Mouse (Mus musculus) heart, embryonic 14.5 days (tissue): ENCODE data around the gene Adam1b. TPM values are rescaled to one million over a fixed set of nuclear protein-coding genes. Genes with fewer than 3 reads are reported as not detected.

Experiments used
- ATAC-seq: fragments of 200-750 bp; cut with Nextera tagmentation; 2 replicates; pipeline ENCODE4 v1.8.0; 2017; ENCODE audit warnings: low read depth, moderate TSS enrichment; ENCODE audit not compliant: insufficient number of reproducible peaks, insufficient read depth, low FRiP score
- H3K27ac ChIP-seq, 2 experiments: fragments of 200-500 bp in 1 of 2; fragments of 300-500 bp in 1 of 2; sonication (generic) in 1 of 2; replicated peaks in 1 of 2; 2 replicates each; pipeline ENCODE4 v1.5.1; 2012 to 2014; ENCODE audit warnings: low read depth in 2 of 2, low read length in 2 of 2, control low read depth in 1 of 2, mild to moderate bottlenecking in 1 of 2, mixed read lengths in 1 of 2; ENCODE audit not compliant: control insufficient read depth in 1 of 2, insufficient read depth in 1 of 2
- H3K27me3 ChIP-seq: fragments of 300-500 bp; sonication (generic); 2 replicates; pipeline ENCODE4 v1.6.1; 2014; ENCODE audit warnings: mild to moderate bottlenecking, low read length, control low read depth; ENCODE audit not compliant: control insufficient read depth, insufficient read depth
- H3K36me3 ChIP-seq: fragments of 300-500 bp; sonication (generic); 2 replicates; pipeline ENCODE4 v1.6.1; 2014; ENCODE audit warnings: mild to moderate bottlenecking, control low read depth, low read length, mixed read lengths; ENCODE audit not compliant: control insufficient read depth, insufficient read depth
- H3K4me1 ChIP-seq, 2 experiments: fragments of 200-500 bp in 1 of 2; fragments of 300-500 bp in 1 of 2; sonication (generic) in 1 of 2; 2 replicates each; pipeline ENCODE4 v1.6.1; 2012 to 2014; ENCODE audit warnings: low read length in 2 of 2, control low read depth in 1 of 2, mixed read lengths in 1 of 2; ENCODE audit not compliant: control insufficient read depth in 2 of 2, insufficient read depth in 2 of 2
- H3K4me2 ChIP-seq: fragments of 300-500 bp; sonication (generic); 2 replicates; pipeline ENCODE4 v1.6.1; 2014; ENCODE audit warnings: mild to moderate bottlenecking, low read length
- H3K4me3 ChIP-seq, 2 experiments: fragments of 200-500 bp in 1 of 2; fragments of 300-500 bp in 1 of 2; sonication (generic) in 1 of 2; 2 replicates each; pipeline ENCODE4 v1.5.1; 2012 to 2014; ENCODE audit warnings: low read length in 2 of 2, mild to moderate bottlenecking in 2 of 2, control low read depth in 1 of 2, low read depth in 1 of 2, moderate library complexity in 1 of 2; ENCODE audit not compliant: control insufficient read depth in 1 of 2, insufficient read depth in 1 of 2
- H3K9ac ChIP-seq: fragments of 300-500 bp; sonication (generic); 2 replicates; pipeline ENCODE4 v1.6.1; 2014; ENCODE audit warnings: mild to moderate bottlenecking, low read length
- H3K9me3 ChIP-seq: fragments of 300-500 bp; sonication (generic); 2 replicates; pipeline ENCODE4 v1.6.1; 2016; ENCODE audit warnings: low read length, control low read depth; ENCODE audit not compliant: control insufficient read depth
- WGBS: fragments of 180-500 bp; shearing (Covaris S2); extraction: QIAGEN DNeasy Blood & Tissue Kit; methylation state at CpG from one replicate; pipeline ENCODE4 v1.1.7; 2014; 5-methylcytosine and 5-hydroxymethylcytosine counted together
- polyA plus RNA-seq: library from polyadenylated mRNA; unstranded; fragments of >200 nt; fragmentation: Nextera tagmentation; extraction: Ambion mirVana; gene quantifications from 2 replicates; pipeline ENCODE4 v1.2.1, GENCODE M21; 2014

Adam1b gene
- polyA plus RNA-seq, 1 experiment from 2014 or later: 0.18 TPM

DNA sequence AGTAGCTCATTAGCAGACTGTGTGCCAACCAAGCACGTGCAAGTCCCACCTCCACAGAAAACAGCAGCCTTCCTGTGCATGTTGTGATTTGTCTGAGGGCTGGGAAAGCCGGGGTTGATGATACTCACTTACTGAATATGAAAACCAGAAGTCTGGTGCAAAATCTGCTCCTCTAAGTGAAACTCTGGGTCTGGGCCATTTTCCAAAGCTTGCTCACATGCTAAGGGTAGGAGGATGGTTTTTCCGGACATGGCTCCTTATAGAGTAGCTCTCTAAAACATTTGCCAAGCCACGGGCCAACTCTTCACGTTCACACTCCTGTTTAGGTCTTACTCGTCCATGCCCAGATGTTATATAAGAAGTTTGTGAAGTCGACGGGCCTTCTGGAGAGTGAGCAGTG, 9.9 kb downstream of the Adam1b start:
- 67% methylated on average over 8 of the region's 8 CpGs for WGBS
- H3K4me1 ChIP-seq: no peaks in the 10 kb centered on the region
- H3K9ac ChIP-seq: no peak overlapping the region
- no peak overlapping the region for H3K27ac ChIP-seq
- no peak overlapping the region for H3K4me3 ChIP-seq
- ATAC-seq: no peak
- H3K27me3 ChIP-seq: no peaks in the 10 kb centered on the region
- H3K4me2 ChIP-seq: no peak overlapping the region
- no peaks in the 10 kb centered on the region for H3K9me3 ChIP-seq
- no peaks in the 10 kb centered on the region for H3K36me3 ChIP-seq

GRCm38 (mm10) chr5:121484801-121485200, 18.4 kb downstream of the Adam1b start:
- no peaks in the 10 kb centered on the region for H3K27me3 ChIP-seq
- H3K36me3 ChIP-seq: no peaks in the 10 kb centered on the region
- 72% methylated on average over 5 of the region's 5 CpGs for WGBS
- H3K9me3 ChIP-seq: no peaks in the 10 kb centered on the region
- H3K4me3 ChIP-seq: no peak overlapping the region
- no peaks in the 10 kb centered on the region for H3K4me1 ChIP-seq
- H3K27ac ChIP-seq: no peak overlapping the region
- H3K4me2 ChIP-seq: no peak overlapping the region
- H3K9ac ChIP-seq: no peak overlapping the region
- ATAC-seq: no peak

DNA sequence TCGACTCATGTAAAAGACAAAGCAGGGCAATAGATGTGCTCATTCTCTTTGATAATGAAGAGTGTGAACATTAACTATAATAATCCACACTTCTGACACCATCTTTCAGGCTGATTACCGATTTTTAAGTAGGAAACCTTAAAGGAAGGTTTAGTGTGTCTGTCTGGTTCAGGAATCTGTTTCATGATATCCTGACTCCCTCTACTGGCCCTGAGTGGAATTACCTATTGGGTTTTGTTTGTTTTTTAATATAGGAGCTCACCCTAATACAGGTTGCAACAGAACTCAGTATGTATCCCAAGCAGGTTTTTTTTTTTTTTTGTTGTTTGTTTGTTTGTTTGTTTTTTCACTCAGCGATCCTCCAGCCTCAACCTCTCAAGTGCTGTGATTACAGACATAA, 25.6 kb downstream of the Adam1b start:
- H3K27ac ChIP-seq: no peak overlapping the region
- 39% methylated on average over 3 of the region's 3 CpGs for WGBS
- no peak overlapping the region for H3K4me2 ChIP-seq
- ATAC-seq: no peak
- H3K27me3 ChIP-seq: no peaks in the 10 kb centered on the region
- no peak overlapping the region for H3K9ac ChIP-seq
- no peaks in the 10 kb centered on the region for H3K4me1 ChIP-seq
- no peaks in the 10 kb centered on the region for H3K9me3 ChIP-seq
- H3K36me3 ChIP-seq: no peaks in the 10 kb centered on the region
- H3K4me3 ChIP-seq: no peak overlapping the region

DNA sequence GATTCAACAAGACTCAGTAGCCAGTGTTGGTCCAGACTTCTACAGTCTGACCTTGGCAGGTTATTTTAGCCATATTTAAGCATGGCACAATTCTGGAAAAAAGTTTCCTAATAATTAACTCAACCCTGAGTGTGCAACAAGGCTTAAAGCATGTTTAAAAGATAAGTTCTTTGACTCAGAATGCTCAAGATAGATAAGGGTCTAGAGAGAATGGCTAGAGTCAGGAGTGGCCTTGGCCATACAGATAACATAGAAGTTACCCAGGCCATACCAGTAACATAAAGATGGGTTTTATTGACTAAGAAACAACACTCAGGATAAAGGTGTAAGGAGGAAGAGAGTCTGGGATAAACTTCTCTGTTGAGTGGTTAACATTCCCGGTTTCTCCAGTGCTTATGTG, 27.2 kb downstream of the Adam1b start:
- Histone ChIP-seq H3K36me3 (no peaks in the 10 kb centered on the region), H3K9me3 (no peaks in the 10 kb centered on the region), H3K27me3 (no peaks in the 10 kb centered on the region), H3K4me3 (no peak overlapping the region), H3K9ac (no peak overlapping the region), H3K4me2 (no peak overlapping the region), H3K27ac (no peak overlapping the region), H3K4me1 (no peaks in the 10 kb centered on the region)
- WGBS: 73% methylated on average over 1 of the region's 1 CpGs
- ATAC-seq: no peak

DNA sequence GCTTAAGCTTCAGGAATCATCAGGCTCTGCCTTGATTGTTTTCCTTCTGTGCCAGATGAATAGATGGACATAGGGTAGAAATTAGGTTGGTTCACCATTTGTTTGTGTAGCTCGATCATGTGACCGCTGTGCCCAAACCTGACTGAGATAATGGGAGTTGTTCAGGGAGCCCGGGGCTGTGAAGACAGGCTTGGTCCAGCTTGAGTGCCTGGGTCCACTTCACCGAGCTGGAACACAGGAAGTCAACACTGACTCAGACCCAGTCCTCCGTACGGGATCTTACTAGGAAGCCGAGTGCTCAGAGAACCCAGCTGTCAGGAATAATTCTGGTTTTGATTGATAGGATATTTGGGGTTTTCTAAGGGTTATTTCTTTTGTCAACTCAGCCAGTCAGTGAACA, 28.6 kb downstream of the Adam1b start:
- H3K4me2 ChIP-seq: no peak overlapping the region
- no peaks in the 10 kb centered on the region for H3K4me1 ChIP-seq
- H3K27ac ChIP-seq: no peak overlapping the region
- H3K9me3 ChIP-seq: no peaks in the 10 kb centered on the region
- no peaks in the 10 kb centered on the region for H3K36me3 ChIP-seq
- H3K4me3 ChIP-seq: no peak overlapping the region
- no peak for ATAC-seq
- no peak overlapping the region for H3K9ac ChIP-seq
- WGBS: 68% methylated on average over 7 of the region's 7 CpGs
- no peaks in the 10 kb centered on the region for H3K27me3 ChIP-seq

DNA sequence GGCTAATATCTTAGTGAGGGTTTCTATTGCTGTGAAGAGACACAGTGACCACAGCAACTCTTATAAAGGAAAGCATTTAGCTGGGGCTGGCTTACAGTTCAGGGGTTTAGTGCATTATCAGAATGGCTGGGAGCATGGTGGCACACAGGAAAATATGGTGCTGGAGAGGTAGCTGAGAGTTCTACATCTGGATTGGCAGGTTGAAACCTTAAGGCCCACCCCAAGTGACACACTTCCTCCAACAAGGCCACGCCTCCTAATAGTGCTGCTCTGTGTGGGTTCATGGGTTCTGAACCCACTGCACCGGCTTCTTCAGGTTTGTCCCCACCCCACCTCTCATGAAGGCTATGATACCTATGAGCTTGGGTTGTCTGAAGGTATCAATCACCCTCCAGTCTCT, 30.8 kb downstream of the Adam1b start:
- Histone ChIP-seq H3K27me3 (no peaks in the 10 kb centered on the region), H3K4me3 (no peak overlapping the region), H3K4me2 (no peak overlapping the region), H3K27ac (no peak overlapping the region), H3K9ac (no peak overlapping the region), H3K9me3 (no peaks in the 10 kb centered on the region), H3K4me1 (no peaks in the 10 kb centered on the region), H3K36me3 (no peaks in the 10 kb centered on the region)
- 80% methylated on average over 2 of the region's 2 CpGs for WGBS
- no peak for ATAC-seq

DNA sequence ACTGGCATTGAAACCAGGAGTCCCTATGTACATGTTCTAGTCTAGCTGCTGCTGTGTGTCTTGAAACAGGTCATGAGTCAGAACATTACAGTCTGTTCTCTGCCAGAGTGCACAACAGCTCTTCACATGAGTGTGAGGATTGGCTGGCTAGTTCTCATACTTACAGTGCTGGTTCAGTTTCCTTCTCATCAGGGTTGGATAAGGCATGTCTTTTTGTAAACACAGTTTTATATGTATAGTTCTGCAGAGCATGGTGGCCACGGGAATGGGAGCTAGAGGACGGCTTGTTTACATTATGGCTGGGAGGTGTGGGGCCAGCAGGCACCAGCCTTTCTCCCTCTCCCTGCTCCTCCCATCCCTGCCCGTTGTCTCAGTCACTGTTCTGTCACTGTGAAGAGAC, 33.7 kb downstream of the Adam1b start:
- no peak overlapping the region for H3K4me2 ChIP-seq
- no peak for ATAC-seq
- H3K4me1 ChIP-seq: no peaks in the 10 kb centered on the region
- no peaks in the 10 kb centered on the region for H3K27me3 ChIP-seq
- no peak overlapping the region for H3K27ac ChIP-seq
- 27% methylated on average over 3 of the region's 3 CpGs for WGBS
- no peaks in the 10 kb centered on the region for H3K9me3 ChIP-seq
- H3K36me3 ChIP-seq: no peaks in the 10 kb centered on the region
- no peak overlapping the region for H3K4me3 ChIP-seq
- no peak overlapping the region for H3K9ac ChIP-seq

DNA sequence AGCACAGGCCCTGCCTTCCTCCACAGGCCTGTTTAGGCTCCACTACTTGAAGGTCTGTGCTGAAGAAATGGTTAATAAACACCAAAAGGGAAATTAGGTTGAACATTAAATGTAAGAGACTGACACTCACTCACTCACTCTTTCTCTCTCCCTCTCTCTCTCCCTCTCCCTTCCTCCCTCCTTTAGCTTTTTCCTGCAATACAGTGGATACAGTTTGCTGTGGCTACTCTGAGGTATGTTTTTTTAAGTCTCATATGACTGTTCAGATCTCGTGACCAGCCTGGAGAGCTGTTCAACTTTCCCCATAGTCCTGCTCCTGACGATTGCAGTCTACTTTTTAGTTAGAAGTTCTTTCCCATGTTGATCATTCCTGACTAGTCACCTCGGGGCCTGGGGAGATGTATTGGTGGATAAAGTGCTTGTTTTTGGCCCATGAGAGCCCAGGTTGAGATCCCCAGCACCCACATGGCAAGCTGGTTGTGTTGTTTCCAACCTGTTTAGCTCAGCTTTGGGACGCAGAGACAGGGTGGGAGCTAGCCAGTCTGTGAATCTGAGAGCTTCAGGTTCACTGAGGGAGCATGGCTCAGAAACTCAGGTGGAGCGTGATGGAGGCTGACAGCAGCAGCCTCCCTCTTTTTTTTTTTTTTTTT, 39.5 kb downstream of the Adam1b start:
- WGBS: 64% methylated on average over 5 of the region's 5 CpGs
- Histone ChIP-seq H3K4me3 (no peak overlapping the region), H3K4me1 (peaks cover 5 to 14% of the 10 kb centered on the region in 2 experiments; a peak in 2 of 4 replicates), H3K27ac (no peak overlapping the region), H3K9me3 (no peaks in the 10 kb centered on the region), H3K36me3 (no peaks in the 10 kb centered on the region), H3K9ac (no peak overlapping the region), H3K27me3 (no peaks in the 10 kb centered on the region), H3K4me2 (no peak overlapping the region)
- no peak for ATAC-seq
